Mouse (Mus musculus) limb, embryonic 14.5 days (tissue): Measurements from ENCODE around the gene Tubgcp6. TPM values are rescaled to one million over a fixed set of nuclear protein-coding genes. Genes with fewer than 3 reads are reported as not detected.
A peak's percentile ranks its signal among the peaks of the same experiment; 100 is the strongest.

Experiments used
- ATAC-seq: fragments of 200-750 bp; cut with Nextera tagmentation; 2 replicates; pipeline ENCODE4 v1.8.0; 2017; ENCODE audit warnings: low read depth, moderate number of reproducible peaks, moderate TSS enrichment; ENCODE audit not compliant: low FRiP score
- DNase-seq: peaks from one replicate; pipeline ENCODE4 v3.0.0-alpha.2; 2015; ENCODE audit warnings: low spot score
- H3K27ac ChIP-seq: fragments of 300-500 bp; sonication (generic); replicated peaks from 2 replicates; pipeline ENCODE4 v1.5.1; 2014; ENCODE audit warnings: low read depth, mild to moderate bottlenecking, low read length, moderate library complexity, mixed read lengths
- H3K27me3 ChIP-seq: fragments of 300-500 bp; sonication (generic); 2 replicates; pipeline ENCODE4 v1.6.1; 2014; ENCODE audit warnings: low read length, mixed read lengths; ENCODE audit not compliant: control insufficient read depth, insufficient read depth
- H3K36me3 ChIP-seq: fragments of 300-500 bp; sonication (generic); 2 replicates; pipeline ENCODE4 v1.6.1; 2014; ENCODE audit warnings: mild to moderate bottlenecking, low read length, moderate library complexity, mixed read lengths; ENCODE audit not compliant: control insufficient read depth, insufficient read depth
- H3K4me1 ChIP-seq: fragments of 300-500 bp; sonication (generic); 2 replicates; pipeline ENCODE4 v1.6.1; 2014; ENCODE audit warnings: antibody characterized with exemption, low read length, mixed read lengths; ENCODE audit not compliant: control insufficient read depth, insufficient read depth
- H3K4me2 ChIP-seq: fragments of 300-500 bp; sonication (generic); replicated peaks from 2 replicates; pipeline ENCODE4 v1.6.1; 2014; ENCODE audit warnings: low read depth, mild to moderate bottlenecking, low read length, moderate library complexity; ENCODE audit not compliant: severe bottlenecking
- H3K4me3 ChIP-seq: fragments of 300-500 bp; sonication (generic); replicated peaks from 2 replicates; pipeline ENCODE4 v1.5.1; 2014; ENCODE audit warnings: low read length
- H3K9ac ChIP-seq: fragments of 300-500 bp; sonication (generic); 2 replicates; pipeline ENCODE4 v1.6.1; 2014; ENCODE audit warnings: mild to moderate bottlenecking, low read depth, low read length, moderate library complexity; ENCODE audit not compliant: severe bottlenecking
- H3K9me3 ChIP-seq: fragments of 300-500 bp; sonication (generic); 2 replicates; pipeline ENCODE4 v1.6.1; 2016; ENCODE audit warnings: low read length; ENCODE audit not compliant: control insufficient read depth
- POLR2A ChIP-seq: fragments of 200-500 bp; IDR thresholded peaks from 2 replicates; pipeline ENCODE4 v1.8.0; 2012; ENCODE audit warnings: inconsistent platforms, mild to moderate bottlenecking, moderate library complexity, borderline replicate concordance; ENCODE audit not compliant: insufficient read depth, insufficient read length; ENCODE audit errors: extremely low read depth
- WGBS: fragments of 180-500 bp; shearing (Covaris S2); extraction: QIAGEN DNeasy Blood & Tissue Kit; methylation state at CpG from one replicate; pipeline ENCODE4 v1.1.7; 2014; 5-methylcytosine and 5-hydroxymethylcytosine counted together
- polyA plus RNA-seq, 2 experiments: library from polyadenylated mRNA; depleted of rRNA in 1 of 2; stranded (reverse) in 1 of 2; unstranded in 1 of 2; fragments of >200 nt; fragmentation: Nextera tagmentation in 1 of 2; extraction: Ambion mirVana in 1 of 2; gene quantifications; 2 replicates each; pipeline versions ENCODE4 v1.2.1 to v1.2.3; 2012 to 2014

Tubgcp6 gene
- polyA plus RNA-seq, 2 experiments: 17.2 to 36.8 TPM

GRCm38 (mm10) chr15:89127364-89127940 lies 4.5 kb upstream of the Tubgcp6 start:
- ATAC-seq (no peak), DNase-seq (no peak)
- peak overlapping the region; percentile 57 for H3K4me3 ChIP-seq
- no peaks in the 10 kb centered on the region for H3K9me3 ChIP-seq
- H3K4me1 ChIP-seq: peaks cover 16% of the 10 kb centered on the region
- H3K27ac ChIP-seq: no peak overlapping the region
- no peaks in the 10 kb centered on the region for H3K27me3 ChIP-seq
- peak overlapping the region; percentile 65; the same call in 1 of the 2 replicates for H3K9ac ChIP-seq
- TF ChIP-seq POLR2A: no peak
- H3K4me2 ChIP-seq: peak overlapping the region; percentile 91
- H3K36me3 ChIP-seq: no peaks in the 10 kb centered on the region; the same call in 1 of the 2 replicates
- 85% methylated on average over 8 of the region's 8 CpGs for WGBS

- no peak for DNase-seq
- Histone ChIP-seq H3K27me3 (no peaks in the 10 kb centered on the region), H3K4me2 (no peak overlapping the region), H3K36me3 (no peaks in the 10 kb centered on the region; the same call in 1 of the 2 replicates), H3K9ac (no peak overlapping the region), H3K27ac (no peak overlapping the region), H3K4me3 (no peak overlapping the region), H3K4me1 (peaks cover 24% of the 10 kb centered on the region), H3K9me3 (no peaks in the 10 kb centered on the region)
- ATAC-seq: no peak
- no peak for TF ChIP-seq POLR2A
- WGBS: 92% methylated on average over 8 of the region's 8 CpGs
Measured at GRCm38 (mm10) chr15:89126622-89127021, 3.7 kb upstream of the Tubgcp6 start.

GRCm38 (mm10) chr15:89125351-89125750 lies 2.4 kb upstream of the Tubgcp6 start:
- no peaks in the 10 kb centered on the region for H3K9me3 ChIP-seq
- no peak overlapping the region for H3K9ac ChIP-seq
- H3K27ac ChIP-seq: no peak overlapping the region
- no peak for TF ChIP-seq POLR2A
- no peak overlapping the region for H3K4me2 ChIP-seq
- ATAC-seq: no peak
- no peaks in the 10 kb centered on the region for H3K27me3 ChIP-seq
- peaks cover 32% of the 10 kb centered on the region for H3K4me1 ChIP-seq
- no peak overlapping the region for H3K4me3 ChIP-seq
- WGBS: 90% methylated on average over 9 of the region's 9 CpGs
- DNase-seq: no peak
- peaks cover 4% of the 10 kb centered on the region; the same call in 1 of the 2 replicates for H3K36me3 ChIP-seq

- DNase-seq: no peak
- no peak for TF ChIP-seq POLR2A
- H3K9me3 ChIP-seq: no peaks in the 10 kb centered on the region
- ATAC-seq: no peak
- H3K27ac ChIP-seq: no peak overlapping the region
- no peak overlapping the region for H3K4me2 ChIP-seq
- no peak overlapping the region for H3K9ac ChIP-seq
- WGBS: 86% methylated on average over 3 of the region's 3 CpGs
- 0 out of 2 replicates have a peak overlapping the region, but pooled peaks have one; percentile 83 for H3K4me3 ChIP-seq
- H3K4me1 ChIP-seq: peaks cover 34% of the 10 kb centered on the region
- H3K36me3 ChIP-seq: peaks cover 12% of the 10 kb centered on the region; the same call in 1 of the 2 replicates
- no peaks in the 10 kb centered on the region for H3K27me3 ChIP-seq
Measured at GRCm38 (mm10) chr15:89124312-89124711, 1.4 kb upstream of the Tubgcp6 start.

DNA sequence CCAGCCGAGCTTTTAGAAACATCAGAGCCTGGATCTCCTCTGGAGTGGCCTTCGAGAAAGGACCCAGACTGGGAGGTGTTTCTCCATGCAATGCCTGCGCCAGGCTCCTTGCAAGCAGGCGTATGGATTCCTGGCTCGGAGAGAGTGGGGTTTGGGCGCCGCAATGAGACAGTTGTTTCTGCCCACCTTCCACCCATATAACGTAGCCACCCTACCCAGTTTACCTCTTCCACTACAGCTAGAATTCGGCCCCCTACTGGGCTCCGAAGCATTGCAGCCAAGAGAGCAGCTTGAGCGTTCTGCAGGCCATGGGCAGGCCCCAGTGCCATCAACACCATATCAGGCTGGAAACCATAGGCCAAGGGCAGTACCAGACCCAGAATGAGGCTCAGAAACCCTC lies 683 bp upstream of the Tubgcp6 start:
- no peak for DNase-seq

More for the DNA sequence above, 683 bp upstream of the Tubgcp6 start:
- no peak for TF ChIP-seq POLR2A
- H3K36me3 ChIP-seq: peaks cover 12% of the 10 kb centered on the region; the same call in 1 of the 2 replicates
- H3K4me3 ChIP-seq: peak overlapping the region; percentile 83
- H3K4me2 ChIP-seq: peak overlapping the region; percentile 81
- H3K9me3 ChIP-seq: no peaks in the 10 kb centered on the region
- ATAC-seq: no peak
- WGBS: 31% methylated on average over 11 of the region's 11 CpGs
- H3K27me3 ChIP-seq: no peaks in the 10 kb centered on the region
- peak overlapping the region; percentile 85 for H3K9ac ChIP-seq
- H3K27ac ChIP-seq: peak overlapping the region; percentile 56
- H3K4me1 ChIP-seq: peaks cover 31% of the 10 kb centered on the region
